Mouse (Mus musculus) kidney, postnatal 4 days (tissue): ENCODE measurements at regions not wholly inside any gene's neighbourhood (a gene's known extent, or its start where the extent isn't known, plus 50 kb on each side); places are given as distances from the start of the nearest gene placed in this dataset.

Experiments
- DNase-seq, 2 experiments: peaks; one replicate each; pipeline ENCODE4 v3.0.0; 2021; ENCODE audit warnings: mixed read lengths in 2 of 2

DNA sequence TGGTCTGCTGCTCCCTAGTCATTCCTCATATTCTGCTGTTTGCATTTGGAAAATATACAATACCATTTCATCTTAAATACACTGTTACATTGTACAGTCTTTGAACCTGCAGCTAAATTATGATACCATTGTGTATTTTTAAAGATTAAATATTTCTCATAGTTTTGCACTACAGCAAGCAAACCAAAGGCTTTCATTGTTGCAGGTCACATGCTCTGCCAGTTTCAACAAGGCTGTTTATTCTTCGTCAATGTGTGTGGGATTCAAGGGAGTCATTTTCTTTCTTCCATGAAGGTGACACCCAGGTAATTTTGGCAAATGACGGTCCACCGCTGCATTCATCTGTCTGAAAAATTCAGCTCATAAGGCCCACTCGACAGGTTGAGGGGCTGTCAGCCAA is 200.9 kb upstream of the Lrig1 start:
- DNase-seq, result no peak

- DNase-seq, result no peak
Observed at GRCm38 (mm10) chr6:94898881-94899280, 198.9 kb upstream of the Lrig1 start.

GRCm38 (mm10) chr6:94890165-94890564 is 190.2 kb upstream of the Lrig1 start:
- DNase-seq, result no peak

- no peak for DNase-seq
Observed at GRCm38 (mm10) chr6:94889271-94889670, 189.3 kb upstream of the Lrig1 start.

DNA sequence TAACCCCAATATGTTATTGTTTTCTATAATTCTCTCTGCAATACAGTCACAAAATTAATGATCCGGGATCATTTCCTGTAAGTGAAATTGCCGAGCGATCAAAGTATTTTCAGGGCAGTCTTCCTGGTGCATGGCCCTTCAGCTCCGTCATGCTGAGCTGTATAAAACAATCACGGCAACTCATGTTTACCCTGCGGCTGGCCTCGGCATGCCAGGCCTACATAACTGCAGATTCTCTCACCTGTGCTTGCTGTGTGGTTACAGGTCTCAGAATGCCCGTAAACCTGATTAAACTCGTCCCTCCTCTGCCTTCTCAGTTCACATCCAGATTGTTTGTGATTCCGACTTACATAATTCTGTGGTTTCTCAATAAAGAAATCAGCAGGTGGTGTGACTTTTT is 181.2 kb upstream of the Lrig1 start:
- DNase-seq, result peak in 1 of 2 experiments; percentile 26

DNA sequence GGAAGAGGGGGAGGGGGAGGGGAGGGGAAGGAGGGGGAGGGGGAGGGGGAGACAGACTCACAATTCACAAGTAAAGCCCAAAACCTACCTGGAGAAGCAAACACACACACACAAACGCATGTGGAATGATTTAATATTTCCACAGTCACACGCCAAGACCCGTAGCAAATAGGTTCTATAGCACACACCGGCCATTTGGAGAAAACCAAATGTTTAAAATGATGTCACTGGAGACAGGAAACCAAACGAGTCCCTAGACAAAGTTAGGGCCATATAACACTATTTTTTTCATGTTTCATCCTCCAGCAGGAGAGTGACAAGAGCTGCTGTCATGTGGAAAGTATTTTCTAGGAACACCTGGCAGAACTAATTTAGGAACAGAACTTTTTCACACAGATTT is 175.9 kb upstream of the Lrig1 start:
- DNase-seq, result no peak

GRCm38 (mm10) chr6:94875065-94875464 is 175.1 kb upstream of the Lrig1 start:
- DNase-seq, result no peak

DNA sequence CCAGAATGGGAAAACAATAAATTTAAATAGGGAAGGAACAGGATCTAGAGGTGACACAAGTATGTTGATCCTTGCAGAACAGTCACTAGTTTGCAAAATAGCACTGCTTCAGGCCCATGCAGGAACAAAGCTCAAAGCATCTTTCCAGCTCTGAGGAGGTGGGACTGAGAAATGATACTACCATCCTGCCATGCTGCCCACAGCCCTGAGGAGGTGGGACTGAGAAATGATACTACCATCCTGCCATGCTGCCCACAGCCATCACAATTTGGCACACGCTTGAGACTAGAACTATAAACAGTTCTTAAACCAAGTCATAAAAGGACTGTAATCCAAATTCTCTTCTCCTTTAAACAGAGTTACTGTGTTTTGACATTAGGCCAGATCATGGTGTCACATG is 174.5 kb upstream of the Lrig1 start:
- no peak for DNase-seq

DNA sequence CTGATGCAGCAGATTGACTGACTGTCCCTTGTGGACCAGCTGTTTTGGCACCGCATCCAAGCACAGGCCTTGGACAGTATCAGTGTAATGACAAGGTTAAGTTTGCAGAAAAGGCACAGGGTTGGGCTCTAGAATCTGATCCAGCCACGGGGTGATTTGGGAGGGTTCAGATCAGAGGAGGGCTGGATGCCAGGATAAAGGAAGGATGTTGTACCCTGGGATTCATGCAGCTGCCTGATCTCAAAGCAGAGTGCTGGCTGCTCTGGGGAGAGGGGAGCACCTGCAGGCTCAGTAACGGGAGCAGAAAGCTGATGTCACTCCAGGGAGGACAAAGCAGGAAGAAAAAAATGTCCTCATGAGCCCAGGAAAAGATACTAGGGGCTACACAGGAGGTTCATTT is 168.0 kb upstream of the Lrig1 start:
- no peak for DNase-seq

DNA sequence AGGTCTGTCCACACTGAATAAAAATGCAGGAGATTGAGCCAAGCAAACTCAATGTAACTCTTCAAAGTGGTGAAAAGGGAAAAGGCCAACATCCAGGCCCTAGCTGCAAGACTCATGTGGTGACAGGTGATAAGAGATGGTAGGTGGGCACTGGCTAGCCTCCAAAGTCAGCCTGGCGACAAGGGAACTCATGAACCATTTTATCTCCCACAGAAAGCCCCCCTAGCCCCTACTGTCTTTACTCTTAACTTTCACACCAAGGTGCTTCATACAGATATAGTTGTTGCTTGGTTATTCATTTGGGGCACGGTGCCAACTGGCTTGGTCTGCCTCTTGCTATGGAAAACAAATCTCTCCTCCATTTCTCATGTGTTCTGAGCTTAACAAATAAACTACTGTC is 165.5 kb upstream of the Lrig1 start:
- no peak for DNase-seq

- DNase-seq, result no peak
Observed at GRCm38 (mm10) chr6:94858121-94858621, 158.2 kb upstream of the Lrig1 start.

DNA sequence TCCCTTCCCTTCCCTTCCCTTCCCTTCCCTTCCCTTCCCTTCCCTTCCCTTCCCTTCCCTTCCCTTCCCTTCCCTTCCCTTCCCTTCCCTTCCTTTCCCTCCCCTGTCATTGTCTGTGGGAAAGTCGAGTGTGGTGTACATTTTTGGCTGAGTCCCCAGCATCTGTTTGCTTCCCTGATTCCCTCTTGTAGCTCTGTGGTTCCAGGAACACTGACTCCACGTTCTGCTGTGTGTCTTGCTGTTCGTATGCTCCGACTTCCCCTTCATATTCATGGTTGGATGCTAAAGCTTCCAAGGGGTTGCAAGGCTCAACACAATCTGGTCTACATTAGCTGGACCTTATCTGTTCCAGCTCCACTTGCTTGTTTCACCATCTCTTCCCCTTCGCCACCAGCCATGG is 150.2 kb upstream of the Lrig1 start:
- DNase-seq, result no peak

GRCm38 (mm10) chr6:94849533-94849932 is 149.6 kb upstream of the Lrig1 start:
- no peak for DNase-seq

DNA sequence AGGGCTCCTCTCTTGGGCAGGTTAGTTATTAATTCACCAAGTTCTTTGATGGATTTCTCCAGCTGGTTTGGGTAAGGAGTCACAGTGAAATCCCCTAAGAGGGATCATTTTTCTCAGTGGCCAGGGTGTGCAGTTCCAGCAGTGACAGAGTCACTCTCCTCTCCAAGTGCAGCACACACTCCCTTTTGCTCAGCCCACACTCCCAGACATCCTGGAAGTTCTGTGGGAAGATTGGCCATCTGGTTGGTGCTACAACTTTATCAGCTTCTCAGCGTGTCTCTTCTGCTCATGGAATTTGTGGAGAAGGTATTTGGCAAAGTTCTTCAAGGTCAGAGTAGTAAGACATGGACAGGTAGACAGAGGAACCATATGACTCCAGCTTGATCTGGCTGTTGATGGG is 148.5 kb upstream of the Lrig1 start:
- DNase-seq, result no peak

DNA sequence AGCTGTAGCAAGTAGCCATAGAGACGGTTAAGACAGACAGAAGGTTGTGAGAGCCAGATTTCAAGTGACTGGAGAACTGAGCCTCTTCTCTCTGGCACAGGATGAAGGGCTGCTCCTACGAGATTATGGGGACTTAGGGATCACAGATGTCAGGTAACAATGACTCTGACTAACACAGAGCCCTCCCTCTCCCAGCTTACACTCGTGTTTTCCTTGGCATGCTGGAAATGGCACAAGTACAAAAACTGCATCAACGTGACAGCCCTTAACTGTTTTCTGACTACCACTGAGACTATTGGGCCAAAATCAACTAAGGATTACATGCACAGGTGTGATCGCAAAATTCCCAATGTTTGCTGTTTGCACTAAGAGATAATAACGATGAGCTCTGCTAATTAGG is 145.9 kb upstream of the Lrig1 start:
- DNase-seq, result no peak

DNA sequence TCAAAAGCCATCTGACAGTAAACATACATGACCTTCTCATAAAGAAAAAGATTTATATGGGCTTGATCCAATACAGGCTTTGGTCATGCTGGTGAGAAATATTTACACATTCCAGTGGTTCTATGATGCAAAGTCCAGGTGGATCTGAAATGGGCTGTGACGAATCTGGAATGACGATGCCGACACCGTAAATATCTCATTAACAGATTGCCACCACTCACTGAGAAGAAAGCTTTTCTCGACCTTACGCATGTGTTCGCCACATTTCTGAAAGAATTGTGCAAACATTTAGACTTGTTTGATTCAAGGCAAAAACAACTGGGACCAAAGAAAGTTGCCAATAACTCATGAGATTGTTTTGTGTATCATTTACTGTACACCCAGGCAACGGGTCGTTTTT is 142.9 kb upstream of the Lrig1 start:
- no peak for DNase-seq

DNA sequence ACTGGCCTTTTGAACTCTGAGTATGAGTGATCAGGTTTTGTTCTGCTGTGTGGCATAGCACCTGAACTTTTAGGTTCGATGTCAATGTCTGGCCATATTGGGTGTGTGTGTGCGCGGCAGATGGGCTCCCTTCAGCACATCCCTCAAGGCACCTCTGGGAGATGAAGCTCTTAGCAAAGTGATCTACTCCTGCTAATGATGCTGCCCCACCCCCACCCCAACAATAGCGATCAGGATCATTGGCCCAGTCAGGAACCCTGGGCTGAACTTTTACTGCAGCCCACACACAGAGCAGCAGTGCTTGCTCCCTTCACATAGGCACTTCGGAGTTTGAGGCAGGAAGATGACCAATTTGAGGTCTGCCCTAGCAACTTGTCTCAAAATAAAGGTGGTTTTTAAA is 141.9 kb upstream of the Lrig1 start:
- no peak for DNase-seq

GRCm38 (mm10) chr6:94835742-94836141 is 135.8 kb upstream of the Lrig1 start:
- no peak for DNase-seq

- DNase-seq, result no peak
Observed at GRCm38 (mm10) chr6:94834551-94834950, 134.6 kb upstream of the Lrig1 start.

GRCm38 (mm10) chr6:94830801-94831200 is 130.8 kb upstream of the Lrig1 start:
- DNase-seq, result no peak

DNA sequence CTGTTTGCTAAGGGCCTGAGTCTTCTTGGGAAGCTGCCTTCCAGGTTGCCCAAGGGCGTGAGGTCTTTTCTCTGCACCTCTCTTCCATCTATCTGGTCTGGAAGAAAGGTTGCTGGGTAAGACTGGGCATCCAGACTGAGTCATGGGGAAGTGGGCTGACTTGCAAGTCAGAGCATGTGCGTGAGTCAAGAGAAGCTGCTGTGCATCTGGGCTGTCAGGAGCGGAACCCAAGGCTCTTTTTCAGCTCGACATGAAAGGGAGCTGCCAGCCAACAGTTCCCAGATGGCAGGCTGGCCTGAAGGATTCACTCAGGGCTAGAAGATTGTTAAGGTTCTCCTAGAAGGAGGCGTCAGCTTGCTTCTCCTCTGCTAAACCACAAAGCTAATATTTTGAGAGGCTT is 129.3 kb upstream of the Lrig1 start:
- no peak for DNase-seq

GRCm38 (mm10) chr6:94826656-94827055 is 126.7 kb upstream of the Lrig1 start:
- no peak for DNase-seq

GRCm38 (mm10) chr6:94818220-94818619 is 118.3 kb upstream of the Lrig1 start:
- DNase-seq, result no peak

GRCm38 (mm10) chr6:94816161-94816560 is 116.2 kb upstream of the Lrig1 start:
- DNase-seq, result no peak

GRCm38 (mm10) chr6:94814711-94815110 is 114.8 kb upstream of the Lrig1 start:
- no peak for DNase-seq
